Mouse (Mus musculus): ENCODE data around the gene Zfp472. TPM values are rescaled to one million over a fixed set of nuclear protein-coding genes. Genes with fewer than 3 reads are reported as not detected.

Gene Zfp472
- polyA plus RNA-seq, 1 experiment from 2014 or later, result 6.6 TPM

DNA sequence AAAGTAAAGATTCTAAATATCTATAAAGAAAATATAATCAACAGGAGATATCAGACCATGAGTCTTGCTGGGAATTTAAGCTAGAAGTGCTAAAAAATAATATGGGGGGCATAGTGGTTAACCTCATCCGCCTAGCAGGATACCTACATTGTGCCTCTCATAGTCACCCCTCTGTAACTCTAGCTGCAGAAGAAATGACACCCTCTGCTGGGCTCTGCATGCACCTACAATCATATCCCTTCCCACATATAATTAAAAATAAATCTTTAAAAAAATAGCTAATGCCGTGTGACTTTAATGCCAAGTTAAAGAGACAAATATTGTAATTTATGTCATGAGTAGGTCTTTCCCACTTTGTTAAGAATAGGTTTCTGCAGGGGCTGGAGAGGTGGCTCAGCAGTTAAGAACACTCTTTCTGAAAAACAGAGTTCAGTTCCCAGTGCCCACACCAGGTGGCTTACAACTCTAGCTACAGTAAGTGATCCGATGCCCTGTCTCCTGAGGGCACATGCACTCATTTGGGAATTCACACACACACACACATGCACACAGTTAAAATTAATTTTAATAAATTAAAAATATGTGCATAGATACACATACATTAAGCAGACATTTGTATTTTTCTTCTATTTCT is 21.1 kb upstream of the Zfp472 start:
- whole genome bisulfite sequencing, result 64% methylated on average over 3 of the region's 3 CpGs
- Histone ChIP-seq H3K4me3 (ENCODE audit: low read length) (no peak overlapping the region), H3K4me1 (ENCODE audit: control insufficient read depth, insufficient read depth, low read length) (peaks cover 13% of the 10 kb centered on the region), H3K36me3 (ENCODE audit: control insufficient read depth, insufficient read depth) (no peaks in the 10 kb centered on the region), H3K4me2 (ENCODE audit: low read depth, low read length) (no peak overlapping the region), H3K9ac (ENCODE audit: low read length) (no peak overlapping the region), H3K9me3 (replicated peaks; ENCODE audit: control insufficient read depth, low read length) (no peaks in the 10 kb centered on the region), H3K27ac (ENCODE audit: low read length) (no peak overlapping the region), H3K27me3 (ENCODE audit: control insufficient read depth, insufficient read depth, low read length) (no peaks in the 10 kb centered on the region)
- no peak for ATAC-seq (replicated peaks; ENCODE audit: extremely low read depth, insufficient read depth, low FRiP score)

GRCm38 (mm10) chr17:32946716-32947115 is 18.9 kb upstream of the Zfp472 start:
- 0 out of 2 replicates have a peak, but pooled peaks have one; percentile 3 for ATAC-seq (replicated peaks; ENCODE audit: extremely low read depth, insufficient read depth, low FRiP score)
- no peaks in the 10 kb centered on the region for H3K36me3 ChIP-seq (ENCODE audit: control insufficient read depth, insufficient read depth)
- H3K27ac ChIP-seq (ENCODE audit: low read length), result peak overlapping the region; percentile 84
- 47% methylated on average over 9 of the region's 9 CpGs for WGBS
- H3K9ac ChIP-seq (ENCODE audit: low read length), result peak overlapping the region; percentile 83
- H3K9me3 ChIP-seq (replicated peaks; ENCODE audit: control insufficient read depth, low read length), result no peaks in the 10 kb centered on the region
- H3K4me2 ChIP-seq (ENCODE audit: low read depth, low read length), result peak overlapping the region; percentile 83
- H3K4me1 ChIP-seq (ENCODE audit: control insufficient read depth, insufficient read depth, low read length), result peaks cover 13% of the 10 kb centered on the region
- no peaks in the 10 kb centered on the region for H3K27me3 ChIP-seq (ENCODE audit: control insufficient read depth, insufficient read depth, low read length)
- peak overlapping the region; percentile 72 for H3K4me3 ChIP-seq (ENCODE audit: low read length)

GRCm38 (mm10) chr17:32947215-32947914 is 18.2 kb upstream of the Zfp472 start, which contains the start of gene Cyp4f13:
Cyp4f13 (minus strand) TSS chr17:32947402.
- Histone ChIP-seq H3K4me3 (ENCODE audit: low read length) (peak within 1 kb of the TSS; percentile 72), H3K27ac (ENCODE audit: low read length) (peak within 1 kb of the TSS; percentile 84), H3K4me2 (ENCODE audit: low read depth, low read length) (peak within 1 kb of the TSS; percentile 83), H3K27me3 (ENCODE audit: control insufficient read depth, insufficient read depth, low read length) (no peaks in the 10 kb centered on the region), H3K9me3 (replicated peaks; ENCODE audit: control insufficient read depth, low read length) (no peaks in the 10 kb centered on the region), H3K36me3 (ENCODE audit: control insufficient read depth, insufficient read depth) (no peaks in the 10 kb centered on the region), H3K9ac (ENCODE audit: low read length) (peak within 1 kb of the TSS; percentile 83), H3K4me1 (ENCODE audit: control insufficient read depth, insufficient read depth, low read length) (peaks cover 13% of the 10 kb centered on the region)
- peak; percentile 97 for ATAC-seq (replicated peaks; ENCODE audit: extremely low read depth, insufficient read depth, low FRiP score)
- 11% methylated on average over 12 of the region's 12 CpGs for WGBS

GRCm38 (mm10) chr17:32950136-32950535 is 15.5 kb upstream of the Zfp472 start:
- ATAC-seq (replicated peaks; ENCODE audit: extremely low read depth, insufficient read depth, low FRiP score), result no peak
- Histone ChIP-seq H3K4me1 (ENCODE audit: control insufficient read depth, insufficient read depth, low read length) (peaks cover 13% of the 10 kb centered on the region), H3K27ac (ENCODE audit: low read length) (no peak overlapping the region), H3K4me2 (ENCODE audit: low read depth, low read length) (no peak overlapping the region), H3K9me3 (replicated peaks; ENCODE audit: control insufficient read depth, low read length) (no peaks in the 10 kb centered on the region), H3K9ac (ENCODE audit: low read length) (no peak overlapping the region), H3K4me3 (ENCODE audit: low read length) (no peak overlapping the region), H3K27me3 (ENCODE audit: control insufficient read depth, insufficient read depth, low read length) (no peaks in the 10 kb centered on the region), H3K36me3 (ENCODE audit: control insufficient read depth, insufficient read depth) (no peaks in the 10 kb centered on the region)
- WGBS, result 90% methylated on average over 3 of the region's 3 CpGs

DNA sequence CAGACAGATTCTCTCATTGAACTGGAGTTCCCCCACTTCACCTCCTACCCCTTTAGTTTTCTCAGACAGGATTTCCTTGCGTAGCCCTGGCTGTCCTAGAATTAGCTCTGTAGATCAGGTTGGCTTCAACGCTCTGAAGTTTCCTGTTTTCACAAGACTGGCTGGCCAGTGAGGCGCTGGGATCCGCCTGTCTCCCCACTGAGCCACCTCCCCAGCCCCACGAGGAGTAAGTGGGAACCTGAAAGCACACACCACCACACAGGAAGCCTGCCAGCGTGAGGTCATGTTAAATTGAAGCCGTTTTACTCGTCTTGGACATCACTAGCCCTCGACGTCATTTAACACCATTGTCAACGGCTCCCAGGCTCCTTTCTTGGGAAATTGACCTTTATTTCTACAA is 14.6 kb upstream of the Zfp472 start:
- H3K27ac ChIP-seq (ENCODE audit: low read length), result no peak overlapping the region
- ATAC-seq (replicated peaks; ENCODE audit: extremely low read depth, insufficient read depth, low FRiP score), result no peak
- no peaks in the 10 kb centered on the region for H3K27me3 ChIP-seq (ENCODE audit: control insufficient read depth, insufficient read depth, low read length)
- 73% methylated on average over 11 of the region's 11 CpGs for WGBS
- no peak overlapping the region for H3K4me3 ChIP-seq (ENCODE audit: low read length)
- no peaks in the 10 kb centered on the region for H3K9me3 ChIP-seq (replicated peaks; ENCODE audit: control insufficient read depth, low read length)
- H3K36me3 ChIP-seq (ENCODE audit: control insufficient read depth, insufficient read depth), result no peaks in the 10 kb centered on the region
- H3K9ac ChIP-seq (ENCODE audit: low read length), result no peak overlapping the region
- H3K4me2 ChIP-seq (ENCODE audit: low read depth, low read length), result no peak overlapping the region
- peaks cover 13% of the 10 kb centered on the region for H3K4me1 ChIP-seq (ENCODE audit: control insufficient read depth, insufficient read depth, low read length)

DNA sequence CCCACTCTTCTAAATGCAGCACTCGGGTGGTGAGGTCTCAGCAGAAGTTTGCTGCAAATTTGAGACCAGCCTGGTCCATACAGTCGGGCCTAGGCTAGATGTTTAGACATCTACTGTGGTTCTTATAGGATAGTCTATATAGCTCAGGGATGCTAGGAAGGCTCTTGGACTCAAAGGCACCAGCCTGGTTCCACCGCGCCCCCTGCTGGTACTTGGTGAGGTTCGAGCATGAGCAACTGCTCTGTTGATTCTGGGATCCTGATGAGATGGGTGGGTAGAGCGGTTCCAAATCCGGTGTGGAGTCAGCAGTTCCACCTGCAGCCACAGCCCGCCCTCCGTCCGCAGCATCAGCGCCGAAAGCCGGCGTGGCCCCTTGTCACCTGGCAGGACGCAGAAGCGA is 14.2 kb upstream of the Zfp472 start:
- no peak for ATAC-seq (replicated peaks; ENCODE audit: extremely low read depth, insufficient read depth, low FRiP score)
- Histone ChIP-seq H3K27me3 (ENCODE audit: control insufficient read depth, insufficient read depth, low read length) (no peaks in the 10 kb centered on the region), H3K36me3 (ENCODE audit: control insufficient read depth, insufficient read depth) (no peaks in the 10 kb centered on the region), H3K4me1 (ENCODE audit: control insufficient read depth, insufficient read depth, low read length) (peaks cover 11% of the 10 kb centered on the region), H3K27ac (ENCODE audit: low read length) (no peak overlapping the region), H3K4me2 (ENCODE audit: low read depth, low read length) (no peak overlapping the region), H3K9me3 (replicated peaks; ENCODE audit: control insufficient read depth, low read length) (no peaks in the 10 kb centered on the region), H3K9ac (ENCODE audit: low read length) (no peak overlapping the region), H3K4me3 (ENCODE audit: low read length) (no peak overlapping the region)
- 22% methylated on average over 16 of the region's 16 CpGs for WGBS

DNA sequence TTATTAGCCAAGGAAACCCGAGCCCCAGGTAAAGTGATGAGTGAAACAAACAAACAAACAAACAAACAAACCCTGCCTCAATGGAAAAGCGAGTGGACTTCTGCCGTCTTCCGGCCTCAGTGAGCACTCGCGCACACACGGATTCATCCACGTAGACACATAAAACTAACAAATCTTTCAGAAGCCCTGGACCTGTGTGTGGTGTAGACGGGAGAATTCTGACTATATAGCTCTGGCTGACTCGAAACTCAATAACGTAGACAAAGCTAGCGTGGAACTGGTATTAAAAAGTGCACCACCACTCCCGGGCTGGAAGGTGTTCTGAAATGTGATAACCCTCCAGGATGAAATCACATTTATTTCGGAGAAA is 376 bp upstream of the Zfp472 start:
- no peaks in the 10 kb centered on the region for H3K27me3 ChIP-seq (ENCODE audit: control insufficient read depth, insufficient read depth, low read length)
- H3K9me3 ChIP-seq (replicated peaks; ENCODE audit: control insufficient read depth, low read length), result 0 out of 2 replicates have a peak, but pooled peaks cover 2% of the 10 kb centered on the region
- H3K27ac ChIP-seq (ENCODE audit: low read length), result peak overlapping the region; percentile 94
- peak overlapping the region; percentile 79 for H3K4me2 ChIP-seq (ENCODE audit: low read depth, low read length)
- no peaks in the 10 kb centered on the region for H3K36me3 ChIP-seq (ENCODE audit: control insufficient read depth, insufficient read depth)
- under 1% methylated on average over 14 of the region's 14 CpGs for WGBS
- peaks cover 10% of the 10 kb centered on the region for H3K4me1 ChIP-seq (ENCODE audit: control insufficient read depth, insufficient read depth, low read length)
- H3K4me3 ChIP-seq (ENCODE audit: low read length), result peak overlapping the region; percentile 93
- ATAC-seq (replicated peaks; ENCODE audit: extremely low read depth, insufficient read depth, low FRiP score), result no peak
- H3K9ac ChIP-seq (ENCODE audit: low read length), result peak overlapping the region; percentile 87

DNA sequence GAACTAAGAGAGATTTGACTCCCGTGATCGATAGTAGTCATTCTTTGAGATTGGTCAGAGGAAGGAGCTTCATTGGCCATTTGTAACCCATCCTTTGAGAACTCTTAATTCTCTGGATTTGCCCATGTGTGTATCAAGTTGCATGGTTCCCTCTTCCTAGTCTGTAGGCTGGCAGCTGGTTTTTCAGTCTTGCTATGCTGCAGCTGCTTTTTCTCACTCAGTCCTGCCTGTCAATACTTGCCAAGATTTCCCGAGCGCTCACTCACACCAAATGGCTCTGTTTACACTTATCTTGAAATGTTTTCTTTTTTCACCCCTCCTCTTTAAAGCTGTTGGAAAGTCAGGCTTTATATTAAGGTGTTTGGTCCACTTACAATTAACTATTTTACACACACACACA is 15.7 kb downstream of the Zfp472 start:
- WGBS, result 66% methylated on average over 4 of the region's 4 CpGs
- Histone ChIP-seq H3K9ac (ENCODE audit: low read length) (no peak overlapping the region), H3K4me1 (ENCODE audit: control insufficient read depth, insufficient read depth, low read length) (no peaks in the 10 kb centered on the region)

GRCm38 (mm10) chr17:32986301-32986700 is 20.7 kb downstream of the Zfp472 start:
- H3K4me2 ChIP-seq (ENCODE audit: low read depth, low read length), result no peak overlapping the region

More for the DNA sequence above, 15.7 kb downstream of the Zfp472 start:
- no peak for ATAC-seq (replicated peaks; ENCODE audit: extremely low read depth, insufficient read depth, low FRiP score)
- H3K27ac ChIP-seq (ENCODE audit: low read length), result no peak overlapping the region
- no peak overlapping the region for H3K4me2 ChIP-seq (ENCODE audit: low read depth, low read length)
- H3K4me3 ChIP-seq (ENCODE audit: low read length), result no peak overlapping the region
- H3K27me3 ChIP-seq (ENCODE audit: control insufficient read depth, insufficient read depth, low read length), result no peaks in the 10 kb centered on the region
- peaks cover 32% of the 10 kb centered on the region for H3K36me3 ChIP-seq (ENCODE audit: control insufficient read depth, insufficient read depth)
- no peaks in the 10 kb centered on the region for H3K9me3 ChIP-seq (replicated peaks; ENCODE audit: control insufficient read depth, low read length)

More at GRCm38 (mm10) chr17:32986301-32986700, 20.7 kb downstream of the Zfp472 start:
- Histone ChIP-seq H3K4me3 (ENCODE audit: low read length) (no peak overlapping the region), H3K36me3 (ENCODE audit: control insufficient read depth, insufficient read depth) (no peaks in the 10 kb centered on the region), H3K27me3 (ENCODE audit: control insufficient read depth, insufficient read depth, low read length) (no peaks in the 10 kb centered on the region), H3K9ac (ENCODE audit: low read length) (no peak overlapping the region), H3K4me1 (ENCODE audit: control insufficient read depth, insufficient read depth, low read length) (no peaks in the 10 kb centered on the region), H3K9me3 (replicated peaks; ENCODE audit: control insufficient read depth, low read length) (no peaks in the 10 kb centered on the region), H3K27ac (ENCODE audit: low read length) (no peak overlapping the region)
- 63% methylated on average over 4 of the region's 4 CpGs for WGBS
- no peak for ATAC-seq (replicated peaks; ENCODE audit: extremely low read depth, insufficient read depth, low FRiP score)
